10 mouse cellular contexts compared by ENCODE assay signal in genomic region chr15:77368818-77369320, GRCm38 (mm10). TPM values are rescaled to one million over a fixed set of nuclear protein-coding genes. Genes with fewer than 3 reads are reported as not detected.
A peak's percentile ranks its signal among the peaks of the same experiment; 100 is the strongest.
DNase-seq lines count a peak whose midpoint lies in the region; ATAC-seq and TF ChIP-seq lines count a peak whose summit lies in the region.
"Had no signal": no experiment of that assay in that cellular context is flagged by ENCODE, and none has a peak within 500 bp of the region (broad histone marks: within the 10 kb centered on the region; RNA-seq: fewer than 3 reads in every experiment).

No protein-coding gene starts in this region.

- H3K9me3 ChIP-seq in liver, postnatal 0 days (ENCODE audit: low read length) = no peaks in the 10 kb centered on the region
- no peaks in the 10 kb centered on the region for H3K9me3 ChIP-seq in liver, embryonic 11.5 days (ENCODE audit: control insufficient read depth, low read length)
- H3K9me3 ChIP-seq in hindbrain, embryonic 16.5 days (ENCODE audit: control insufficient read depth, low read length) = no peaks in the 10 kb centered on the region
- H3K9me3 ChIP-seq: forebrain, embryonic 15.5 days had no signal

- no peak overlapping the region for H3K4me3 ChIP-seq in heart, adult 2 months
- no peak overlapping the region for H3K4me3 ChIP-seq in liver, postnatal 0 days (ENCODE audit: low read depth, low read length)
- no peak overlapping the region for H3K4me3 ChIP-seq in liver, embryonic 11.5 days (ENCODE audit: low read depth, low read length)
- no peak overlapping the region for H3K4me3 ChIP-seq in hindbrain, embryonic 16.5 days (ENCODE audit: low read length)

- H3K9ac ChIP-seq in heart, adult 2 months (ENCODE audit: low read depth, low read length) = no peak overlapping the region
- H3K9ac ChIP-seq in liver, postnatal 0 days (replicated peaks) = peak overlapping the region; percentile 44; the same call in 1 of the 2 replicates
- H3K9ac ChIP-seq in liver, embryonic 11.5 days (ENCODE audit: low read depth, low read length) = no peak overlapping the region
- H3K9ac ChIP-seq in hindbrain, embryonic 16.5 days (ENCODE audit: low read depth, low read length) = no peak overlapping the region

- peak overlapping the region; percentile 97 for H3K27ac ChIP-seq in heart, adult 2 months
- H3K27ac ChIP-seq in liver, postnatal 0 days (ENCODE audit: low read depth) = no peak overlapping the region
- H3K27ac ChIP-seq in liver, embryonic 11.5 days (ENCODE audit: low read depth, low read length) = no peak overlapping the region
- H3K27ac ChIP-seq in hindbrain, embryonic 16.5 days (ENCODE audit: low read depth, low read length) = no peak overlapping the region

- H3K4me1 ChIP-seq in heart, adult 2 months (ENCODE audit: control insufficient read depth, insufficient read depth, low read length) = peaks cover 20% of the 10 kb centered on the region
- H3K4me1 ChIP-seq in liver, postnatal 0 days (ENCODE audit: insufficient read depth) = peaks cover 7% of the 10 kb centered on the region
- H3K4me1 ChIP-seq in liver, embryonic 11.5 days (replicated peaks; ENCODE audit: control insufficient read depth, insufficient read depth, low read length) = 0 out of 2 replicates have a peak, but pooled peaks cover 3% of the 10 kb centered on the region
- peaks cover 22% of the 10 kb centered on the region for H3K4me1 ChIP-seq in hindbrain, embryonic 16.5 days (ENCODE audit: control insufficient read depth, insufficient read depth, low read depth, low read length)

- no peak for TF ChIP-seq CTCF in heart, adult 2 months (IDR thresholded peaks at IDR 0.05)
- TF ChIP-seq CTCF in liver, postnatal 0 days (IDR thresholded peaks at IDR 0.05; ENCODE audit: low read depth) = no peak

- no peak overlapping the region for H3K4me2 ChIP-seq in liver, postnatal 0 days (ENCODE audit: low read depth, low read length)
- no peak overlapping the region for H3K4me2 ChIP-seq in liver, embryonic 11.5 days
- H3K4me2 ChIP-seq in hindbrain, embryonic 16.5 days (ENCODE audit: low read length) = no peak overlapping the region

- no peak for TF ChIP-seq EP300 in heart, adult 2 months (IDR thresholded peaks at IDR 0.05; ENCODE audit: insufficient read depth, low read depth, low read length)
- no peak for TF ChIP-seq EP300 in liver, postnatal 0 days (IDR thresholded peaks at IDR 0.05; ENCODE audit: low read depth)

- no peaks in the 10 kb centered on the region for H3K36me3 ChIP-seq in heart, adult 2 months (ENCODE audit: control insufficient read depth, insufficient read depth, low read length)
- no peaks in the 10 kb centered on the region for H3K36me3 ChIP-seq in liver, postnatal 0 days (replicated peaks; ENCODE audit: insufficient read depth, low read length)
- H3K36me3 ChIP-seq in liver, embryonic 11.5 days (ENCODE audit: control insufficient read depth, insufficient read depth, low read length) = no peaks in the 10 kb centered on the region
- H3K36me3 ChIP-seq in hindbrain, embryonic 16.5 days (ENCODE audit: control insufficient read depth, insufficient read depth, low read length) = no peaks in the 10 kb centered on the region
- H3K36me3 ChIP-seq: forebrain, embryonic 15.5 days had no signal

- intact Hi-C loops in heart, adult 2 months (cut with DNase I) = loop anchor here (5.0 kb wide), 3 partner anchors 37 to 397 kb away; no protein-coding TSS in a partner anchor
- intact Hi-C loops in heart, postnatal 14 days (cut with DNase I) = no loop called here

- no peaks in the 10 kb centered on the region for H3K27me3 ChIP-seq in heart, adult 2 months (ENCODE audit: control insufficient read depth, insufficient read depth, low read length)
- H3K27me3 ChIP-seq in liver, postnatal 0 days (ENCODE audit: insufficient read depth, low read length) = no peaks in the 10 kb centered on the region
- peaks cover 9% of the 10 kb centered on the region for H3K27me3 ChIP-seq in liver, embryonic 11.5 days (replicated peaks; ENCODE audit: control insufficient read depth, insufficient read depth, low read length)
- H3K27me3 ChIP-seq in hindbrain, embryonic 16.5 days (replicated peaks; ENCODE audit: control insufficient read depth, insufficient read depth, low read length) = no peaks in the 10 kb centered on the region
- H3K27me3 ChIP-seq: forebrain, embryonic 15.5 days had no signal

- ATAC-seq in liver, postnatal 0 days = no peak
- no peak for ATAC-seq in liver, embryonic 11.5 days (replicated peaks; ENCODE audit: low FRiP score)
- ATAC-seq in hindbrain, embryonic 16.5 days = peak; percentile 16; the same call in 1 of the 2 replicates
- no peak for ATAC-seq in frontal cortex, adult (ENCODE audit: low TSS enrichment)

- TF ChIP-seq POLR2A in heart, adult 2 months (IDR thresholded peaks at IDR 0.05; ENCODE audit: insufficient read depth, low read depth, low read length) = no peak

- DNase-seq in heart, adult 2 months = no peak
- DNase-seq in heart, postnatal 14 days = no peak
- DNase-seq in liver, postnatal 0 days = no peak
- DNase-seq in liver, embryonic 11.5 days (ENCODE audit: low spot score) = no peak
- DNase-seq in naive thymus-derived CD4-positive, alpha-beta T cell, adult 2 months (ENCODE audit: low read depth) = peak; percentile 9
- no peak for DNase-seq in layer of hippocampus, postnatal 10 days (ENCODE audit: low spot score in 2 of 2)

- no peaks in the 10 kb centered on the region for H3K79me2 ChIP-seq in heart, adult 2 months (replicated peaks; ENCODE audit: control insufficient read depth, insufficient read depth, low read length)

- 84% methylated on average over 12 of the region's 12 CpGs for WGBS in heart, adult 2 months
- 75% methylated on average over 12 of the region's 12 CpGs for WGBS in liver, postnatal 0 days (ENCODE audit: insufficient replicate concordance)
- WGBS in liver, embryonic 11.5 days = 80% methylated on average over 12 of the region's 12 CpGs
- WGBS in hindbrain, embryonic 16.5 days = 84% methylated on average over 12 of the region's 12 CpGs

RNA-seq across cellular contexts. Expression of gene Apol7a, which starts 30.0 kb away (rescaled TPM):
- under 1 TPM in 1 of 2 experiments, not detected in 1; 0.13 TPM for total RNA-seq in heart, adult 2 months (2021)
- polyA plus RNA-seq in heart, adult 2 months (2012; rRNA removed) = 0.23 and 0.29 TPM in 2 replicates
- under 1 TPM in 1 of 2 experiments, not detected in 1; 0.17 TPM for total RNA-seq in heart, postnatal 14 days (2021)
- 17.6 and 20.8 TPM in 2 replicates for polyA plus RNA-seq in liver, postnatal 0 days (2015; fragmentation: Nextera tagmentation; extraction: Ambion mirVana)
- not detected in 2 replicates for polyA plus RNA-seq in liver, embryonic 11.5 days (2014; fragmentation: Nextera tagmentation; extraction: Ambion mirVana)
- polyA plus RNA-seq in hindbrain, embryonic 16.5 days (2015; fragmentation: Nextera tagmentation; extraction: Ambion mirVana) = not detected in 2 replicates
- total RNA-seq in layer of hippocampus, postnatal 10 days (2021) = under 1 TPM; 0.32 to 0.42 TPM
- total RNA-seq: megakaryocyte-erythroid progenitor cell, adult 5-6 weeks had no signal
- polyA plus RNA-seq: forebrain, embryonic 15.5 days had no signal

RNA-seq across cellular contexts. Expression of gene Apol9a, which starts 42.1 kb away (rescaled TPM):
- total RNA-seq in heart, adult 2 months (2021) = under 1 TPM; 0.27 to 0.39 TPM
- polyA plus RNA-seq in heart, adult 2 months (2012; rRNA removed) = 0.73 and 1.00 TPM in 2 replicates
- total RNA-seq in heart, postnatal 14 days (2021) = under 1 TPM in 1 of 2 experiments, not detected in 1; 0.29 TPM
- polyA plus RNA-seq in liver, postnatal 0 days (2015; fragmentation: Nextera tagmentation; extraction: Ambion mirVana) = 0.34 and 0.81 TPM in 2 replicates
- not detected in 2 replicates for polyA plus RNA-seq in liver, embryonic 11.5 days (2014; fragmentation: Nextera tagmentation; extraction: Ambion mirVana)
- polyA plus RNA-seq in hindbrain, embryonic 16.5 days (2015; fragmentation: Nextera tagmentation; extraction: Ambion mirVana) = 0.24 and 0.46 TPM in 2 replicates
- total RNA-seq in layer of hippocampus, postnatal 10 days (2021) = under 1 TPM in 1 of 2 experiments, not detected in 1; 0.83 TPM

Comparison
In these comparisons a context has a peak if more than half of its experiments do, and no peak if none do; other contexts are left out.
1. RNA of gene Apol7a, which starts 30.0 kb away (polyA plus RNA-seq): 17.6 to 20.8 TPM in liver, postnatal 0 days; 0.23 to 0.29 TPM in heart, adult 2 months, not detected in liver, embryonic 11.5 days and not detected in hindbrain, embryonic 16.5 days; every median in the first group is over 10 times any median in the second.